Mouse (Mus musculus): ENCODE results near the gene Gm13290. TPM values are rescaled to one million over a fixed set of nuclear protein-coding genes. Genes with fewer than 3 reads are reported as not detected.

Gene Gm13290
- not detected for polyA plus RNA-seq (2017; shearing (Covaris generic))

GRCm38 (mm10) chr4:88773534-88773933 lies at the start of gene Gm13290:
Gene Gm13290, plus strand, starts transcription at chr4:88773834.

GRCm38 (mm10) chr4:88754818-88755340 lies 18.8 kb upstream of the Gm13290 start, which contains the start of gene Gm13271:
Gene Gm13271, plus strand, starts transcription at chr4:88754868.

GRCm38 (mm10) chr4:88759610-88760268 lies 13.9 kb upstream of the Gm13290 start, which contains the start of gene Gm13283:
Gene Gm13283, plus strand, starts transcription at chr4:88760119.

GRCm38 (mm10) chr4:88776622-88777021 lies 3.0 kb downstream of the Gm13290 start, which contains the start of gene Gm13289:
Gene Gm13289, plus strand, starts transcription at chr4:88776922.

GRCm38 (mm10) chr4:88779550-88779949 lies 5.9 kb downstream of the Gm13290 start, which contains the start of gene Gm13272:
Gene Gm13272, plus strand, starts transcription at chr4:88779850.

GRCm38 (mm10) chr4:88781831-88782230 lies 8.2 kb downstream of the Gm13290 start, which contains the start of gene Ifnz:
Gene Ifnz, plus strand, starts transcription at chr4:88782131.

GRCm38 (mm10) chr4:88785409-88785808 lies 11.8 kb downstream of the Gm13290 start, which contains the start of gene Gm13276:
Gene Gm13276, plus strand, starts transcription at chr4:88785709.

GRCm38 (mm10) chr4:88788402-88788801 lies 14.8 kb downstream of the Gm13290 start, which contains the start of gene Gm13277:
Gene Gm13277, plus strand, starts transcription at chr4:88788632.

GRCm38 (mm10) chr4:88791250-88791649 lies 17.6 kb downstream of the Gm13290 start, which contains the start of gene Gm13278:
Gene Gm13278, plus strand, starts transcription at chr4:88791550.

GRCm38 (mm10) chr4:88793936-88794675 lies 20.5 kb downstream of the Gm13290 start, which contains the start of gene Gm13275:
Gene Gm13275, plus strand, starts transcription at chr4:88794487.

GRCm38 (mm10) chr4:88797097-88797496 lies 23.5 kb downstream of the Gm13290 start, which contains the start of gene Gm13279:
Gene Gm13279, plus strand, starts transcription at chr4:88797397.

GRCm38 (mm10) chr4:88799365-88799764 lies 25.7 kb downstream of the Gm13290 start, which contains the start of gene Gm13285:
Gene Gm13285, plus strand, starts transcription at chr4:88799665.

GRCm38 (mm10) chr4:88802954-88803353 lies 29.3 kb downstream of the Gm13290 start, which contains the start of gene Gm13287:
Gene Gm13287, plus strand, starts transcription at chr4:88803254.

GRCm38 (mm10) chr4:88805231-88805630 lies 31.6 kb downstream of the Gm13290 start, which contains the start of gene Gm13288:
Gene Gm13288, plus strand, starts transcription at chr4:88805531.

GRCm38 (mm10) chr4:88815928-88816327 lies 42.3 kb downstream of the Gm13290 start, which contains the start of gene Ifna7:
Gene Ifna7, plus strand, starts transcription at chr4:88816228.

GRCm38 (mm10) chr4:88819659-88820058 lies 46.0 kb downstream of the Gm13290 start, which contains the start of gene Ifna11:
Gene Ifna11, plus strand, starts transcription at chr4:88819959.

Other genes with a start within 250 kb of the Gm13290 start
- gene Ifna15, start 215.6 kb upstream of the Gm13290 start, polyA plus RNA-seq (2017; shearing (Covaris generic)), result not detected
- not detected for gene Ifna14, start 202.0 kb upstream of the Gm13290 start, polyA plus RNA-seq (2017; shearing (Covaris generic))
- gene Ifna9, start 181.4 kb upstream of the Gm13290 start, polyA plus RNA-seq (2017; shearing (Covaris generic)), result not detected
- not detected for gene Ifna12, start 170.5 kb upstream of the Gm13290 start, polyA plus RNA-seq (2017; shearing (Covaris generic))
- gene C87499, start 139.4 kb upstream of the Gm13290 start, polyA plus RNA-seq (2017; shearing (Covaris generic)), result not detected
- gene Ifna13, start 129.4 kb upstream of the Gm13290 start, polyA plus RNA-seq (2017; shearing (Covaris generic)), result not detected
- not detected for gene Ifna16, start 96.9 kb upstream of the Gm13290 start, polyA plus RNA-seq (2017; shearing (Covaris generic))
- gene Ifna2, start 89.9 kb upstream of the Gm13290 start, polyA plus RNA-seq (2017; shearing (Covaris generic)), result not detected
- 0.45 TPM for gene Ifnab, start 82.5 kb upstream of the Gm13290 start, polyA plus RNA-seq (2017; shearing (Covaris generic))
- gene Gm26566, start 52.0 kb upstream of the Gm13290 start, polyA plus RNA-seq (2017; shearing (Covaris generic)), result 1.4 TPM
- 27.2 TPM for gene Klhl9, start 51.4 kb upstream of the Gm13290 start, polyA plus RNA-seq (2017; shearing (Covaris generic))
- not detected for gene Gm13271, start 19.0 kb upstream of the Gm13290 start, polyA plus RNA-seq (2017; shearing (Covaris generic))
- 0.36 TPM for gene Gm13283, start 13.7 kb upstream of the Gm13290 start, polyA plus RNA-seq (2017; shearing (Covaris generic))
- gene Gm13289, start 3.1 kb downstream of the Gm13290 start, polyA plus RNA-seq (2017; shearing (Covaris generic)), result not detected
- gene Gm13272, start 6.0 kb downstream of the Gm13290 start, polyA plus RNA-seq (2017; shearing (Covaris generic)), result not detected
- not detected for gene Ifnz, start 8.3 kb downstream of the Gm13290 start, polyA plus RNA-seq (2017; shearing (Covaris generic))
- gene Gm13276, start 11.9 kb downstream of the Gm13290 start, polyA plus RNA-seq (2017; shearing (Covaris generic)), result not detected
- gene Gm13277, start 14.8 kb downstream of the Gm13290 start, polyA plus RNA-seq (2017; shearing (Covaris generic)), result not detected
- not detected for gene Gm13278, start 17.7 kb downstream of the Gm13290 start, polyA plus RNA-seq (2017; shearing (Covaris generic))
- not detected for gene Gm13275, start 20.7 kb downstream of the Gm13290 start, polyA plus RNA-seq (2017; shearing (Covaris generic))
- not detected for gene Gm13279, start 23.6 kb downstream of the Gm13290 start, polyA plus RNA-seq (2017; shearing (Covaris generic))
- gene Gm13285, start 25.8 kb downstream of the Gm13290 start, polyA plus RNA-seq (2017; shearing (Covaris generic)), result not detected
- not detected for gene Gm13287, start 29.4 kb downstream of the Gm13290 start, polyA plus RNA-seq (2017; shearing (Covaris generic))
- 0.19 TPM for gene Gm13288, start 31.7 kb downstream of the Gm13290 start, polyA plus RNA-seq (2017; shearing (Covaris generic))
- not detected for gene Ifna7, start 42.4 kb downstream of the Gm13290 start, polyA plus RNA-seq (2017; shearing (Covaris generic))
- not detected for gene Ifna11, start 46.1 kb downstream of the Gm13290 start, polyA plus RNA-seq (2017; shearing (Covaris generic))
- not detected for gene Ifna6, start 53.6 kb downstream of the Gm13290 start, polyA plus RNA-seq (2017; shearing (Covaris generic))
- not detected for gene Ifna5, start 61.7 kb downstream of the Gm13290 start, polyA plus RNA-seq (2017; shearing (Covaris generic))
- not detected for gene Ifna4, start 68.0 kb downstream of the Gm13290 start, polyA plus RNA-seq (2017; shearing (Covaris generic))
- gene Ifna1, start 76.3 kb downstream of the Gm13290 start, polyA plus RNA-seq (2017; shearing (Covaris generic)), result not detected
- gene Ifne, start 106.4 kb downstream of the Gm13290 start, polyA plus RNA-seq (2017; shearing (Covaris generic)), result not detected